Mouse (Mus musculus): ENCODE measurements at regions not wholly inside any gene's neighbourhood (a gene's known extent, or its start where the extent isn't known, plus 50 kb on each side); places are given as distances from the start of the nearest gene placed in this dataset.
A peak's percentile ranks its signal among the peaks of the same experiment; 100 is the strongest.
"Not testable (repeated sequence)": the region's sequence is repeated elsewhere in the genome, so short reads cannot be mapped to it uniquely, and the experiment has no call there.

- no peak for DNase-seq
These were observed 540.5 kb upstream of the Pkdcc start for GRCm38 (mm10) chr17:82674593-82674992.

- DNase-seq = not testable (repeated sequence)
These were observed 548.5 kb upstream of the Pkdcc start for GRCm38 (mm10) chr17:82666557-82666956.

GRCm38 (mm10) chr17:82664352-82664751 lies 550.7 kb upstream of the Pkdcc start:
- no peak for DNase-seq

GRCm38 (mm10) chr17:82636459-82637189 lies 578.5 kb upstream of the Pkdcc start:
- no peak for DNase-seq

- no peak for DNase-seq
These were observed 579.2 kb upstream of the Pkdcc start for GRCm38 (mm10) chr17:82635849-82636248.

GRCm38 (mm10) chr17:82606642-82607175 lies 608.4 kb upstream of the Pkdcc start:
- no peak for DNase-seq

GRCm38 (mm10) chr17:82583801-82584200 lies 631.3 kb upstream of the Pkdcc start:
- DNase-seq = no peak

- no peak for DNase-seq
These were observed 681.6 kb upstream of the Pkdcc start for GRCm38 (mm10) chr17:82533521-82533920.

GRCm38 (mm10) chr17:82518129-82518528 lies 697.0 kb upstream of the Pkdcc start:
- DNase-seq = no peak

- DNase-seq = no peak
These were observed 698.2 kb upstream of the Pkdcc start for GRCm38 (mm10) chr17:82516850-82517249.

GRCm38 (mm10) chr17:82513816-82514215 lies 701.3 kb upstream of the Pkdcc start:
- DNase-seq = no peak

- no peak for DNase-seq
These were observed 710.8 kb upstream of the Pkdcc start for GRCm38 (mm10) chr17:82504291-82504690.

- no peak for DNase-seq
These were observed 729.5 kb upstream of the Pkdcc start for GRCm38 (mm10) chr17:82485544-82485943.

- DNase-seq = no peak
These were observed 730.5 kb upstream of the Pkdcc start for GRCm38 (mm10) chr17:82484609-82485008.

GRCm38 (mm10) chr17:82457972-82458371 lies 719.8 kb upstream of the Slc8a1 start:
- peak; percentile 2 for DNase-seq

GRCm38 (mm10) chr17:82453847-82454246 lies 715.7 kb upstream of the Slc8a1 start:
- DNase-seq = no peak

- no peak for DNase-seq
These were observed 700.9 kb upstream of the Slc8a1 start for GRCm38 (mm10) chr17:82439105-82439504.

- no peak for DNase-seq
These were observed 699.0 kb upstream of the Slc8a1 start for GRCm38 (mm10) chr17:82437206-82437605.

- no peak for DNase-seq
These were observed 694.5 kb upstream of the Slc8a1 start for GRCm38 (mm10) chr17:82432678-82433077.

GRCm38 (mm10) chr17:82408296-82408695 lies 670.1 kb upstream of the Slc8a1 start:
- DNase-seq = no peak

- DNase-seq = no peak
These were observed 661.2 kb upstream of the Slc8a1 start for GRCm38 (mm10) chr17:82399328-82399727.

GRCm38 (mm10) chr17:82379371-82379770 lies 641.2 kb upstream of the Slc8a1 start:
- not testable (repeated sequence) for DNase-seq

GRCm38 (mm10) chr17:82378248-82378820 lies 640.2 kb upstream of the Slc8a1 start:
- no peak for DNase-seq

- no peak for DNase-seq
These were observed 639.0 kb upstream of the Slc8a1 start for GRCm38 (mm10) chr17:82377176-82377592.

Measured in lung, postnatal 14 days (tissue).